Mouse (Mus musculus): ENCODE results near the gene Alx3.

Gene Alx3

DNA sequence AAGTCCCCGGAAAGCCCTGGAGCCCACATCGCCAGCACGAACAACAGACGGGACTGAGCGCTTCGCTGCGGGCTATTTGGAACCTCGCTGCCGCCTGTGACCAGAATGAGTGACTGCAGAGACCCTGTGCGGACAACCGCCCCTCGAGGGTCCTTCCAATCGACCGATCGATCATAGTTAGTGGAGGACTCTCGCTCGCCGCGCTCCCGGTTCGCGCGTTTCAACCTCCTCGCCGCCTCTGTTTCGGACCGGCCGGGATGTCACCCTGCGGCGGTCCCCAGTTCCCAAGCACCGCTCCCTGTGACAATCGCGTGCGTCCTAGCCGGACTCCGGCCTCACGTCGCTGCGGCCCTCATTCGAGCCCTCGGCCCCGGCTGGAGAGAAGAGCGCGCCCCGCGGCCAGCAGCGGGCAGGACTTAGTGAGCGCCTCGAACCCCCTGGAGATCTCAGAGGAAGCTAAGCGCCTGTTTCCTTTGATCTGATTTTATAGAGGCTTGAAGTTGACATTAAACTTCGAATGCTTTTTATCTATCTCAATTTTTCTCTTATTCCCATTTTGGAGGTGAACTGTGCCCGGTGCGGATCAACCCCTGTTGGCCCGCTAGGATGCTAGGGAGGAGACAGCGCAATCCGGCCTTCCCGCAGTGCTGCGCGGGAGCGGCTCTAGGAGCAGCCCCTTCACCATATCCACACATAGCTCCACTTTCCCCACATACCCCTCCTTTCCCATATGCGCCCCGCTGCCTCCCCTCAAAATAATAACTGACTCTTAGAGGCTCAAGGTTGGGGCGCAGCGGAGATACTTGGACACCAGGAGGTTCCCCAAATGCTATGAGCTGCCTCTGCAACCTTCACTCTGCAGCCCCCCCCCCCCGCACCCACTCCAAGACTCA lies 11.7 kb upstream of the Alx3 start:
- peak; percentile 68 for DNase-seq (ENCODE audit: extremely low spot score)

DNA sequence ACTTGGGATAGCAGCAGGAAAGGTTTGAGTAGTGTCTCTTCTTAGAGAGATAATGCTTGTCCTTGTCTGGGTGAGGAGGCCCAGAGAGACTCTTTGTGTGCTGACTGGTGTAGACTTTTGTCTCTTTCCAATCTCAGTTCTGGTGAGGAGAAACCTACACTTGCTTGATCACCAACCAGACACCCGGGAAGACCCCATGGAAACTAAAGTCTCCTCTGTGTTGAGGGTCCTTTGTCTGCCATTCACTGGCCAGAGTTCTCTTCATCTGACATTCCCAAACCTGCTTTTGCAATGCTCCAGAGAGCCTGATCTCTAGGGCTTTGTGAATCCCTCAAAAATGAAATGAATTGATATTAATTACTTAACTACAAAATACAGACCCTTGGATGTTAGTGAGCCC lies 10.9 kb upstream of the Alx3 start:
- peak; percentile 27 for DNase-seq (ENCODE audit: extremely low spot score)

DNA sequence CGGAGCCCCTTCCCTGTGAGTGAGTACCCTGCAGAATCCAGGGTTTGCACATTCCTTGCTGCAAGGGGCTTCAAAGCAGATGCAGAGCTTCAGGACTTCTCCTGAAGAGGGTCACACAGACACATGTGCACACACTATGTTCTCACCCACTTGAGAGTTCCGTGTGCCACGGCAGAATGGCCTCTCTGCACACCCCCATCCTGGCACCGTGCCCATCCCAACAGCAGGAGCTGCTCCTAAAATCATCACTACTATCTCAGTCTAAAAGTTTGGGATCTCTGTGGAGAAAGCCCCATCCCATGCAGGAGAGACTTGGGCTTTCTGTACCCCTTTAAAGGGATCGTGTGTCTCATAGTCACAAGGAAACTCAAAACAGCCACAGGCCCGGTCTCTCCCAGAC lies 8.3 kb upstream of the Alx3 start:
- DNase-seq (ENCODE audit: extremely low spot score) = no peak

DNA sequence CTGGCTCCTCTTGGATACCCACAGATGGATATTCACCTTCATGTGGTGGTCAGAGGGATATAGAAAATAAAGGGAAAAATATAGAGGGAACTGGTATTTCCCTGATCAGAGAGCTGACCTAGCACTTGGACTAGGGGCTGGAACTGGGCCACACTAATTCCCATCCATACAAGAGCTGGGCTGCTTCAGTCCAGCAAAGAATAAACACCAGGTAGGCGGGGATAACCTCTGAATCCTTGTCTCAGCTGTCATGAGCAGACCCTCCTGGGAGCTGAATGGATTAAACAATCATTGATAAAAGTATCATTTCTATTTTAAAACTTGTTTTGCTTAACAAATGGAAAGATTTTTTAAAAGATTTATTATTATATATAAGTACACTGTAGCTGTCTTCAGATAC lies 3.2 kb upstream of the Alx3 start:
- DNase-seq (ENCODE audit: extremely low spot score) = no peak

DNA sequence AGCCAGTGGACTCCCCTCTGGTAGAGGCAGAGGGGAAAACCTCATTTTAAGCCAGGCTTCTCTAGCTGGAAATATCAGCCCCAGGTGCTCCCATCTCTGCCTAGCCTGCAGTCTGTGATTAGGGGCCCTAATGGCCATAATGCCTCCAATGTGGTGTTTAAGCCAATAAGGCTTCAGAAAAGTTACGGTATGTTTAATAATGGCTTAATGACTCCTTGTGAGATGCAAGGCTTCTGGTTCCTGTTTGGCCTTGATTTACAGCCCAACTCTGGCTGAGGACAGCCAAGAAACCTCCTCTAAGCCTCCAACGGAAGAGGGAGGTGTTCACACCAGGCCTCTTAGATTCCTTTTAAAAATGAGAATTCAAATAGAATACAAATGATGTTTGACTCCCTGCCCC lies 1.2 kb upstream of the Alx3 start:
- DNase-seq (ENCODE audit: extremely low spot score) = no peak

DNA sequence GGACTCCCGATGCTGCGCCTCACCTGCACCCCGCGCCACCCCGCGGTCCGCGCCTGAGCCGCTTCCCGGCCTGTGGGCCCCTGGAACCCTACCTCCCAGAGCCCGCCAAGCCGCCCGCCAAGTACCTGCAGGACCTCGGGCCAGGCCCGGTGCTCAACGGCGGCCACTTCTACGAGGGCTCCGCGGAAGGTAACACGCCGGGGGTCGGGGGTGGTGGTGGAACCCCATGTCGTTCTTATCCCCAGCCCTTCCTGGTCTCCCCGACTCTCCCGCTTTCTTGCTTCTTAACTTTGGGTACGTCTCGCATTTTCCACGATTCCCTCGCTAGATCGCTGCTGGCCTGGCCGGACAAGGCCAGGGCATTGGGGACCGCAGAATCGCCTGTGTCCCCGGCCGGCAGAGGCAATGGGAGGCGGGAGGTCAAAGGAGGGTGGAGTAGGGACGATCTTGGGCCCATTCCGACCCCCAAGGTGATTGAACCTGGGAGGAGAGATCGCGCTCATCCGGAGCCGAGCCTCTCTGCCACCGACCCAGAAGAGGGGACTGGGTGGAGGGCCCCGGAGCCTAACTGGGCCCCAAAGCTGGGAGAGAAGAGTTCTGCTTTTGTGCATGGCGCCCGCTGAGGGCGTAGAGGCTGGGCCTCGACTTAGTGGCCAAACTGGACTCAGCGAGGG lies 570 bp downstream of the Alx3 start:
- DNase-seq (ENCODE audit: extremely low spot score) = peak; percentile 60

DNA sequence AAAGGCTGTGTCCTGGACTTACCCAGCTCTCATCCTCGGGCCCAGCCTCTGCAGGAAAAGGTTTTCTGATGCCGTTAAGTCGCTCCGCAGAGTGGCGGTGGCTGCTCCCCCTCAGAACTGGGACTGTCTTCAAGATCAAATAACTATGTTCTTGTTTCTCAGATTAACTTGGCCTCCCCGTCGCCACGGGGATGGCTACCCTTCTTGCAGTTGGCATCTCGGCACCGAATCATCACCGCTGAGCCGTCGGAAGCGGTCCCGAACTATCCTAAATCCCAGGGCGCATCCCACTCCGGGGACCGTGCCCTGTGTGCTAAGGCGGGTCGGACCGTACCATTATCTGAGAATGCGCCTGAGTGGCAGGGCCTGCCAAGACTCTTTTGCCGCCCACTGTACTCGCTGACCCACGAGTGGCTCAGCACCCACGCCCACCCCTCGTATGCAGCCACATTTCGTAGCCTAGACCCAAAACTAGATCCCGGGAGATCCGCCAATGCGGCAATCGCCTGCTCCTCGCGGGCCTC lies 1.2 kb downstream of the Alx3 start:
- no peak for DNase-seq (ENCODE audit: extremely low spot score)

DNA sequence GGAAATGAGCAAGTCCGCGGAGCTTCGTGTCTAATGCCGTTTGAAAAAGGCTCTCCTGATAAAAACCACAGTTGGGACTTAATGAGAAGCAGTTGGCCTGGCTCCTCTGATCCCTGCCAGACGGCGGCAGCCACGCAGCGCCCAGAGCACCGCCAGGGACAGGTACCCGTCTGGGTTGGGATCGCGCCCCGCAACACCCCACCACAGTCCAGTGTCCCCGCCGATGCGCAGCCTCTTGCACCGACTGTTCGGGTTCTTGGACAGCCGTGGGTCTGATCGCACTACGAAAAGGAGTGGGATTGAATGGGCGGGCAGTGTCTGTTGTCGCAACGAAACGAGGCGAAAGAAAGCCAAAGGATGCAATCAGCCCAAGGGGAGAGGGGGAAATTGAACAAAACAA lies 1.7 kb downstream of the Alx3 start:
- peak; percentile 79 for DNase-seq (ENCODE audit: extremely low spot score)

DNA sequence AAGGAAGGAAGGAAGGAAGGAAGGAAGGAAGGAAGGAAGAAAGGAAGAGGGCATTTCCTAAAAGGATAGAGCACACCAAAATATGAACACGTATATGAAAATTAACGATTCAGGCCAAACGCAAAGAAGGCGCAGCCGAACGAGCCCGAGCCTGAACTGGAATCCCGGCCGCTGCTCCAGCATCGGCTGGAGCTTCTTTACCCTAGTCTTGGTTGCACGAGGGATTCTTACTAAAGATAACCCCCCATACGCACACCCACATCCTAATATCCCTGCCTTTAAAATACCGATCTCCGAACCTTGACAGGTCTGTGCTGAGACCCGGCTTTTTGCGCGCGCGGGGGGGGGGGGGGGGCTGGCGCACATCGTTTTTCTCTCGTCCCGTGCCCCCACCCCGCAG lies 2.3 kb downstream of the Alx3 start:
- DNase-seq (ENCODE audit: extremely low spot score) = no peak

DNA sequence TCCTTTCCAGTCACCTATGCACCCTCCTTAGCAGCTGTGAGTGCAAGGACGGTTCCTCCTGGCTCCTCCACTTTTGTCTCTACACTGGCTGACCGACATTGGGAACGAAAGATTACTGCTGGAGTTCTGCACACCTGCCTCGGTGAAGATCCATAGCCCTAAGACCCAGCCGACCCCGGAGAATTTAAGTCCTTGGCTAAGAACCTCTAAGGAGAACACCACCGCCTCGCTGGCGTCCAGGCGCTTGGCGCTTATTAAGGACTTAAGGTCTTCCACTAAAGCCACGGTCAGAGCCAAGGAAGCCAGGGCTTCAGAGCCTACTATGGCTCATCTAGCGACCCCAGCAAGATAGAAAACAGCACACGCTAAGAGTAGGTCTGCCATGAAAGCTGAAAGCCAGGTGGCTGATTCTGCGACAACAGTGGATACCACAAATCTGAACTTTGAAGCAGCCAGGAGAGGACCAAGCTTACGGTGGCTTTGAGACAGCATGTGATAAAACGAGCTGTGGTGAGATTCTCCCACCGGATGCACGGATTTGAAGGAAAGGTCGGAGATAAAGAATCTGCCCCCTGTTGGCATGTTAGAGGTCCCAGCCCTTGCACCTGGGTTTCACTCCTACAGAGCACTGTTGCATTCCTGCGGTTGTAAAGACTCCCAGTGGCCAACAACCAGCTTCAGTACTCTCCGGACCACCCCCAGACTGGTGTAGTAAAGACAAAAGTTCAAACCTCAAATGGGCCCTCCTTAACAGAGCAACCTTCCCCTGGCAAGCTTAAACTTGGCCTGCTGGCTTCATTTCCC lies 3.0 kb downstream of the Alx3 start:
- peak; percentile 44 for DNase-seq (ENCODE audit: extremely low spot score)

DNA sequence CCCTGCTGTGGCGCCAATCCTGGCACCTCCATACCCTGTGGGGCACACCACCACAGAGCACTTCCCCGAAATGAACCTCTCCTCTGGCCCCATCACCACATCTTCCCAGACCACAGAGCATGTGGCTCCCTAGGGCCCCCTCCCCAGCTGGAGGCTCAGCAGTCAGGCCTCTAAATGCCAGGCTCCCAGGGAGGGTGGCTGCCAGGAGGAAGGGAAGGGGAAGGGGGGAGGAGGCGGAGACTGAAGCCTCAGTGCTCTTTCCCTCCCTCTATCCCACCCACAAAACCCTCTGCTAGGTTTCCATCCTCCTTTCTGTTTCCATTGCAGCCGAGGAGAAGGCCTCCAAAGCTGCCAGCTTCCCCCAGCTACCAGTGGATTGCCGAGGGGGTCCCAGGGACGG lies 5.3 kb downstream of the Alx3 start:
- DNase-seq (ENCODE audit: extremely low spot score) = no peak

DNA sequence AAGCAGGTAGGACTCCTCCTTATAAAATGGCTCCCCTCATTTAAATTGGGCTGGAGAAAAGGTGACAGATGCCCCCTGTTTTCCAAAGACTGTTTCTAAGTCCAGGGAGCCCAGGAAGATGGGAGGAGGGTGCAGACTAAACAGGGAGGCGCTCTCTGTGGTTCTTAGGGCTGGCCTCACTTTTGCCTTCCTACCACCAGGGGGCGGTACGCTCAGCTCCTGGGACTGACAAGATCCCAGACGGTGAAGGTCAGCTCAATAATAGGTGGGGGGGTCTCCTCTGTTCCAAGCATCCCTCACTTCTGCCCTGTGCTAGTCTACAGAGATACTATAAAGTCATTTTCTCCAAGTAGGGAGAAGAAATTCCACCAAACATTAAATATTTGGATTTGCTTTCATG lies 10.5 kb downstream of the Alx3 start:
- peak; percentile 65 for DNase-seq (ENCODE audit: extremely low spot score)

DNA sequence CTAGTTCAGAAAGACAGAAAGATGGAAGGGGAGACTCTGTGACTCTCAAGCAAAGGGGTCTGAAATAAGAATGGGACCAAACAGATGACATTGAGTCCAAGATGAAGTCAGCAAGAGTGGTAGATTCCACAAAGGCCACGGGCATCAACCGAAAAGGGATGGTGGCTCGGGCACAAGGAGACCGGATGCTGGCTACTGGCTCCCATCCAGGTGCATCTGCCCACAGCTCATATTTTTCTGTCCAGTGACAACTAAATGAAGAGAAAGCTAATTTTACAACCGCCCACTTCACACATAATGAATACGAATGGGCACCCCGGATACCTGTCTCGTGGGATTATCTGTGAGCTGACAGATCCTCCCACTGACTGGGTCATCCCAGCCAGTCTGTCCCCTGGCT lies 12.4 kb downstream of the Alx3 start:
- no peak for DNase-seq (ENCODE audit: extremely low spot score)

DNA sequence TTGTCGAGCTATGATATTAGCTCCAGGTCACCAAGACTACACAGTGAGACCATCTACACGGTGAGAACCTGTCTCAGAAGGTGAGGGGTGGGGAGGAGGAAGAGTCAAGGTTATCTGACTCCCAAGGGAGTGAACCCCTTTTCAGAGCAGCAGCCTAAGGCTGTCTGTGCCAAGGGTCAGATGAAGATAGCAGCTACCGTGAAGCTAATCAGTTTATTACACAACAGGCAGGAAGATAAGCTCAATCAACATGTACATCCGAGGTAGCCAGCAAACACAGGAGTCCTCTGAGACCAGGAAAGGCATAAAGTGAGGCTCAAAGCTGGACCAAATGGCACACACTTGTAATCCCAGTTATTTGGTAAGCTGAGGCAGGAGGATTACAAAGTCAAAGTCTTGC lies 14.0 kb downstream of the Alx3 start:
- DNase-seq (ENCODE audit: extremely low spot score) = no peak

DNA sequence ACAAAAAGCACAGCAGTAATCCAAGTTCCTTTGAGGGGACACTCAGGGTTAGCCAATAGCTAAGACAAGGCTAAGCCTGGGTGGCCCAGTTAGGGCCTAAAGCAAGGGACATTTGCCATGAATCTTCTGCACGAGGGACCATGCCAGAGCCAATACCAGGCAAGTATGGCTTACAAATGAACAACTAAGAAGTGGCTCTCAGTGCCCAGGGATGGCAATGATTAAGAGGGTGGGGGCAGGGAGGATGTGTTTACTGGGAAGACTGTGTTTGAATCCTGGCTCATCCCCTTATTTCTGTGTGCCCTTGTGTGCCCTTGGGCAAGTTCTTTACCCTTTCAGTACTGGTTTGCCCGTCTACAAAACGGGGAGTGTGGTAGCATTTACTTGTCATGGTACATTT lies 14.5 kb downstream of the Alx3 start:
- no peak for DNase-seq (ENCODE audit: extremely low spot score)

DNA sequence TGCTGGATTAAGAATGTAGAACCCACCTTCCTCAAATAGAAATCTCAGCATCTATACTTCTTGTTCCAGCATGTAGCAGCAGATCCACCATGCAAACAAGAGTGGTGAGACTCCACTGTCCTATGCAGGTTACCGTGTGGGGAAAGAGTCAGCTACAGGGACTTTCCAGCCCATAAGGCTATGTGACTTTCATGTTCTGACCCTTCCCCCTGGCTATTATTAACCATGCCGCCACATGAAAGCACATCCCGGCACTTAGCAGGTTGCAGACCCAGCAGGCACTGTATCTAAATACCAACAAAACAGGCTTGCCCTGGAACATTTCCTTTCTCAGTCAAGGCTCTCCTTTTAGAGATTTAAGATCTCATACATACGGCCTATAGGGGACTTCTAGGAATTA lies 16.6 kb downstream of the Alx3 start:
- no peak for DNase-seq (ENCODE audit: extremely low spot score)

DNA sequence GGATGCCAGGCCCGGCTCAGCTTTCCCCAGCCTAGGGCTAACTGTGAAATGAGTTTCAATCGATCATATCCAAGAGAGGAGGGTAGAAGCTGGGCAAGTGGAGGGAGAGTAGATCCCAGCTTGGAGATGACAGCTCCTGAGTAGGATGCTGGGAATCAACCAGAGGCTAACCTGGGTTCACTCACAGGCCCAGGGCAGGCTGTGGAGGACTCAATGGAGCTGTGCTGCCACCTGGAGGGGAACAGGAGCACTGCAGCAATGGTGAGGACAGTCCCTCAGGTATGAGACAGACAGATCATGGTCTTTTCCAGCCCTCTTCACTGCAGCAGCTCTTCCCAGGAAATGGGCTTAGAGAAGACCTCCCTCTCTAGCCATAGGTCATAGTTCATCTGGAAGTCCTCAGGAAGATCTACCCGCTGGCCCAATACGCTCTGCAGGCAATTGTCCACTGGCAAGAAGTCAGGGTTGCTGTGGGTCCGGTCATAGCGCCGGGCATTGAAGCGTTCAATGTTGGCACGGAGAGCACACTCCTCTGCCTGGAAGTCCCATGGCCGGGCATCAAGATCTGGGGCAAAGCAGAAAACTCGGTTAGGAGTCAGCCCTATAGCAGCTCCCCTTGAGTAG lies 18.2 kb downstream of the Alx3 start:
- DNase-seq (ENCODE audit: extremely low spot score) = peak; percentile 65

DNA sequence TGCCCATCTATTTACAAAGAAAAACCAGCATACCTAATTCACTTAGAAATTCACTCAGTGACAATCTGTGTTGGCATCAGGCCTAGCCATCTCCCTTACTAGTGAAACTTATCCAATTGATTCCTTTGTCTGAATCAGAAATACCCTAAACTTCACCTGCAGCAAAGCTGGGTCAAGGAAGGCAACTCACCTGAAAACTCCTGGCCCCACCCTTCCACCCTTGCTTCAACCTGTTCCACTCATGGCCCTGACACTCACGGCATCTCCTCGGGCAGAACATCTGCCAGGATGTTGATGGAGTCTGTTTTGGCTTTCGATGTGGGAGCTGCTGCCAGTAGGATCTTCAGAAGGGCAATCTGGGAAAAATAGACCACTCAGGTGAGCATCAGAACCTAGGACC lies 23.0 kb downstream of the Alx3 start:
- DNase-seq (ENCODE audit: extremely low spot score) = no peak

DNA sequence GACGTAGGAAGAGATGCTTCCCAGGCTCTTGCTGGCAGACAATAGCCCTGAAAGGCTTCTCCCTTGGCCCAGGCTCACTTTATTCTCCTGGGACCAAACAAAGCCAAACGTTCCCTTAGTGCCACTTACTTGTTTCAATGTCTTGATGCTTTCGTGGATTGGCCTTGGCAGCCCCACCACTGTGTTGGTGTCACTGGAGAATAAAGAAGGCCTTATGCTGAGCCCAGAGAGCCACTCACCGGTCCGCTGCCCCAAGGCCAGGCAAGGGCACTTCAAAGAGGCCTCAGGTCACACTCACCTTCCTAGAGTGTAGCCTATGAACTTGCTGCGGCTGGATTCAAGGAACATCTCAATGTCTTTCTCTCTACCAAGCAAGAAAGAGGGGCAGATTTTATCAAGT lies 25.1 kb downstream of the Alx3 start:
- no peak for DNase-seq (ENCODE audit: extremely low spot score)

DNA sequence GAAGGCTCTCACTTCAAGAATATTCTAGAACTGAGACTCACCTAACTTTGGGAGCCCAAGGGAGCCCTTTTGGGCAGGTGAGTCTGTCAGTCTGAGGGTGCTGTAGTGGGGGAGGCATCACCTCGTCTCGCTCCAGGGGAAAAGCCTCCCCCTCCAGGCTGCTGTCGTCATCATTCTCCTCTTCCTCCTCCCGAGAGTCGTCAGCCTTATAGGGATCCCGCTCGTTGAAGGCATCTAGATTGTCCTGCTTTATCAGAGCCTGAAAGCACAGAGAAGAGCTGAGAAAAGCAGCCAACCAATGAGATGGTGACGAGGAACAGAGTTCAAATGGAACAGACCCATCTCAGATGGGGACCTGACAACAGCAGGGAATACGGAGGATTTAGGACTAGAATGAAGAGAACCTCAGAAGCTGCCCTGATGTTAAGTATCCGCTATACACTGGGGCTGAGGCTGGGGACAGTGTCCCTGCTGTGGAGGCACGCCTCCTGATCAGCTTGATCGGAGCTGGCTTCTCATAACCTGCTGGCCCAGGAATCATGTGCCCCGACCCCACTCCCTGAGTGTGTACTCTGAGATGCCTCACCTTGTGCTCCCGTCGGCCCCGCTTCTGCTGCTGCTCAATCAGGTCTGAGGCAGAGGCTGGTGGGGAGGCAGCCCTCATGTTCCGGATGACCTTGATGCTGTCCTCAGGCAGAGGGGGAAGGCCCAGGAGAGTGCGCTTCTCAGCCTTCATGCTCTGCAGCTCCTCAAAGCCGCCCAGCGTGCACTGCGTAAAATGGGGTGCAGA lies 26.6 kb downstream of the Alx3 start:
- no peak for DNase-seq (ENCODE audit: extremely low spot score)

DNA sequence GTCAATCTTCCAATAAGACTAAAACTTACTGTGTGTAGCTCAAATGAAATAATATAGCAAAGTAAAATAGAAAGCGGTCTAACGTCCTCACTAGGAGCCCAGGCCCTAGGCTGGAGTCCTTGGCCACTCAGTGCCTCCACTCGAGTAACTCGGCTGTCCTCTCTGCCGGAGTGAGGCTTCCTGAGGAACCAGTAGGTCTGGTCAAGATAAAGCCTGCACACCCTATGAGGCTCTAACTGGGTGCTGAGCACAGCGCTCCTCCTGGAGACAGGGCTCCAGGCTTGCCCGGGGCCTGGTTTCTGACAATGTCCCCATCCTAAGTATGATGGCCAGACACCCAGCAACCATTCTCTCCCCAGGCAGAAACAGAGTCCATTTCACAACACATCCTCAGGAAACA lies 27.7 kb downstream of the Alx3 start:
- DNase-seq (ENCODE audit: extremely low spot score) = no peak
